Mouse (Mus musculus) midbrain, embryonic 16.5 days (tissue): ENCODE data around the gene Uhrf2. TPM values are rescaled to one million over a fixed set of nuclear protein-coding genes. Genes with fewer than 3 reads are reported as not detected.

Experiments
- ATAC-seq: fragments of 200-750 bp; cut with Nextera tagmentation; 2 replicates; pipeline ENCODE4 v1.8.0; 2017; ENCODE audit warnings: moderate TSS enrichment
- H3K27ac ChIP-seq: fragments of 300-500 bp; sonication (generic); 2 replicates; pipeline ENCODE4 v1.5.1; 2014; ENCODE audit warnings: mild to moderate bottlenecking, low read length, mixed read lengths
- H3K27me3 ChIP-seq: fragments of 300-500 bp; sonication (generic); 2 replicates; pipeline ENCODE4 v1.6.1; 2014; ENCODE audit warnings: low read depth, low read length, mixed read lengths; ENCODE audit not compliant: control insufficient read depth, insufficient read depth
- H3K36me3 ChIP-seq: fragments of 300-500 bp; sonication (generic); 2 replicates; pipeline ENCODE4 v1.6.1; 2014; ENCODE audit warnings: mild to moderate bottlenecking, low read length, moderate library complexity, mixed read lengths; ENCODE audit not compliant: control insufficient read depth, insufficient read depth
- H3K4me1 ChIP-seq: fragments of 300-500 bp; sonication (generic); 2 replicates; pipeline ENCODE4 v1.6.1; 2014; ENCODE audit warnings: mild to moderate bottlenecking, low read length, mixed read lengths; ENCODE audit not compliant: control insufficient read depth, insufficient read depth
- H3K4me2 ChIP-seq: fragments of 300-500 bp; sonication (generic); 2 replicates; pipeline ENCODE4 v1.6.1; 2014; ENCODE audit warnings: mild to moderate bottlenecking, low read length, mixed read lengths
- H3K4me3 ChIP-seq: fragments of 300-500 bp; sonication (generic); 2 replicates; pipeline ENCODE4 v1.5.1; 2014; ENCODE audit warnings: low read depth, mild to moderate bottlenecking, low read length, moderate library complexity, mixed read lengths
- H3K9ac ChIP-seq: fragments of 300-500 bp; sonication (generic); 2 replicates; pipeline ENCODE4 v1.6.1; 2014; ENCODE audit warnings: low read depth, low read length, mixed read lengths
- H3K9me3 ChIP-seq: fragments of 300-500 bp; sonication (generic); replicated peaks from 2 replicates; pipeline ENCODE4 v1.6.1; 2014; ENCODE audit warnings: mild to moderate bottlenecking, low read length, mixed read lengths; ENCODE audit not compliant: control insufficient read depth, poor library complexity, severe bottlenecking
- WGBS: fragments of 180-500 bp; shearing (Covaris S2); extraction: QIAGEN DNeasy Blood & Tissue Kit; methylation state at CpG from one replicate; pipeline ENCODE4 v1.1.7; 2014; 5-methylcytosine and 5-hydroxymethylcytosine counted together
- polyA plus RNA-seq: library from polyadenylated mRNA; unstranded; fragments of >200 nt; fragmentation: Nextera tagmentation; extraction: Ambion mirVana; gene quantifications from 2 replicates; pipeline ENCODE4 v1.2.1, GENCODE M21; 2015

The Uhrf2 gene
- polyA plus RNA-seq, 1 experiment from 2014 or later: 49.7 TPM

DNA sequence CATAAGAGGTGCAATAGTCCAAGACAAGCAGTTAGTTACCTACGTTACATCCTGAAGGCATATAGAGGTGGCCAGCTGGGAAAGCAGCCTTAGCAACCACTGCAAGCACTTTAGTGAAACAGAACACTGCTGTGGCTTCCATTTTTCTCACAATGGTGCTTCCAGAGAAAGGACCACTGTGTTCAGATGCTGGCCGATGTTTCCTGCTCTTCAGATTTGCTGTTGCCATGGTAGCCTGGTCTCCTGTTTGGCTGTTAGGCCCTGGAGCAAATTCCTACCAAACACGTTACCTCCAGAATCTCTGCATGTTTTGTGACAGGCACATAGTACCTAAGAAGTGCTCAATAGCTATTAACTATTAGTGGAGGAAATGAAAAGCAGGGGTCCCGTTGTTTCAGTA, 66.7 kb downstream of the Uhrf2 start:
- WGBS: 49% methylated on average over 4 of the region's 4 CpGs

DNA sequence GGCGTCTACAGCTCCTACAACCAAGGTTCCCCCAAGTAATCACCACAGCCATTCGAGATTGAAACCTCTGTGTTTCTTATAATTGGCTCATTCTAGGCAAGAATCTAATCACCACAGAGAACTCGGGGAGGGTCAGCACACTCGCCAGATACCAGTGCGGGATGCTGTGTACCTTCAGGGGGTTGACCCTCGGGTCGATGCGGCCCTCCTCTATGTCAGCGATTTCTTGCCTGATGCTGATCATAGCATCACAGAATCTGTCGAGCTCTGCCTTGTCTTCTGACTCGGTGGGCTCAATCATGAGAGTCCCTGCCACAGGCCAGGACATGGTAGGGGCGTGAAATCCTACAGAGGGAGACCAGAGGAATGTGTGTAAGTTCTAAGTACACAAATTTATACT, 70.3 kb downstream of the Uhrf2 start:
- WGBS: 94% methylated on average over 12 of the region's 12 CpGs
- Histone ChIP-seq H3K4me2 (no peak overlapping the region), H3K4me1 (peaks cover 12% of the 10 kb centered on the region), H3K9me3 (no peaks in the 10 kb centered on the region), H3K36me3 (peaks cover 8% of the 10 kb centered on the region), H3K27ac (no peak overlapping the region), H3K27me3 (no peaks in the 10 kb centered on the region), H3K4me3 (no peak overlapping the region), H3K9ac (no peak overlapping the region)
- no peak for ATAC-seq

More for the DNA sequence above, 66.7 kb downstream of the Uhrf2 start:
- Histone ChIP-seq H3K4me2 (no peak overlapping the region), H3K36me3 (peaks cover 22% of the 10 kb centered on the region), H3K9me3 (no peaks in the 10 kb centered on the region), H3K9ac (no peak overlapping the region), H3K27me3 (no peaks in the 10 kb centered on the region), H3K4me3 (no peak overlapping the region), H3K4me1 (peaks cover 12% of the 10 kb centered on the region), H3K27ac (peak overlapping the region; percentile 63)
- peak; percentile 59 for ATAC-seq

DNA sequence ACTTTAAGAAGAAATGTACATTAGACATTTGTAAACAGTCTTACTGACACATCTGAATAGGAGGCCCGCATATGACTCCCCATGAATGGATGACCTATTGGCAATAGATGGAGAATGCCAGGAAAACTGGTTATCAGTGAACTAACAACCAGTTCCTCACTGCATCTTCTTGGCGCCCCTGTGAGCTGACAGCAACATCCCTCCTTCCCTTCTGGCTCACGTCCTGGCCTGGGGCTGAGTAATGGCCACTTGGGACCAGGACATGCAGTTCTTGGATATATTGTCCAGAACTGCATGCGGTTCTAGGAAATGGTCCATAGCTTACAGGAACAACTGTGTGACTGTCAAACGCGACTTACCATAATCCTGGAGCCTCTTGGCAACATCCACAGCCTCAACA, 72.3 kb downstream of the Uhrf2 start:
- Histone ChIP-seq H3K27me3 (no peaks in the 10 kb centered on the region), H3K9ac (no peak overlapping the region), H3K4me3 (no peak overlapping the region), H3K9me3 (no peaks in the 10 kb centered on the region), H3K4me1 (peaks cover 7% of the 10 kb centered on the region), H3K27ac (no peak overlapping the region), H3K36me3 (peaks cover 3% of the 10 kb centered on the region; the same call in 1 of the 2 replicates), H3K4me2 (no peak overlapping the region)
- ATAC-seq: no peak
- WGBS: 90% methylated on average over 6 of the region's 6 CpGs

DNA sequence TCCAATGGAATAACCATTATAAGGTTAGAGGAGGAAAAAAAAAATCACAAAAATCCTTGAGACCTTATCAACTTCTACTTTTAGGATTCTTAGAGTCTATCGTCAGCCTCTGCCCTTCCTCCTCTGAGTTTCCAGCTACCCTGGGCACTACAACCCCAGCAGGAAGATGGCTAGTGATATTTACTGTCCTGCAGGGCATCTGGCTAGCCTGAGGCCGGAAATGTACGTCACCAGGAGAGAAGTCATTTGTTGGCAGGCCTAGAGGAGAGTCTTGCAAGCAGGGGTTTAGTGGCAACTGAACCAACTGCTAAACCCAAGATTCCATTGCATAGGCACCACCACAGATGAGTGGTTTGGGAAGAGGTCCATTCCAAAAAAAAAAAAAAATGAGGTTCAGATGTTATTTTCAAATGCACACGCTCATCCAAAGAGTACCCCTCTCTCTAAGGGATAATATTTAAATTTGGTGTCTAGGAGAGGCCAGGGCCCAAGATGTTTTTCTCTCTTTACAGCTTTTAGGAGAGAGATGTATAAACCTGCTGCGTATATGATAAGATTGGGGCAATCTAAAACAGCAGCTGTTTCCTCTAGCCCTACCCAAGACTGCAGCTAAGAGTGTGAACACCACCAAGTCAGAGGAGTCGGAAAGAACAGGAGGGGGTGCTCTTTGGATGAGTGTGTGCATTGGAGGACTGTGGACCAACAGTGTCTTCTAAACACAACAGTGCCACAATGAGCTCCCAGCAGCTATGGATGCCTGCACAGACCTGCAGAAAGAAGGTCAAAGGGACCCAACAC, 74.9 kb downstream of the Uhrf2 start:
- H3K4me2 ChIP-seq: no peak overlapping the region
- H3K9me3 ChIP-seq: no peaks in the 10 kb centered on the region
- WGBS: 87% methylated on average over 6 of the region's 6 CpGs
- ATAC-seq: no peak
- peaks cover 24% of the 10 kb centered on the region for H3K4me1 ChIP-seq
- H3K4me3 ChIP-seq: no peak overlapping the region
- no peak overlapping the region for H3K27ac ChIP-seq
- H3K27me3 ChIP-seq: no peaks in the 10 kb centered on the region
- no peak overlapping the region for H3K9ac ChIP-seq
- no peaks in the 10 kb centered on the region for H3K36me3 ChIP-seq

DNA sequence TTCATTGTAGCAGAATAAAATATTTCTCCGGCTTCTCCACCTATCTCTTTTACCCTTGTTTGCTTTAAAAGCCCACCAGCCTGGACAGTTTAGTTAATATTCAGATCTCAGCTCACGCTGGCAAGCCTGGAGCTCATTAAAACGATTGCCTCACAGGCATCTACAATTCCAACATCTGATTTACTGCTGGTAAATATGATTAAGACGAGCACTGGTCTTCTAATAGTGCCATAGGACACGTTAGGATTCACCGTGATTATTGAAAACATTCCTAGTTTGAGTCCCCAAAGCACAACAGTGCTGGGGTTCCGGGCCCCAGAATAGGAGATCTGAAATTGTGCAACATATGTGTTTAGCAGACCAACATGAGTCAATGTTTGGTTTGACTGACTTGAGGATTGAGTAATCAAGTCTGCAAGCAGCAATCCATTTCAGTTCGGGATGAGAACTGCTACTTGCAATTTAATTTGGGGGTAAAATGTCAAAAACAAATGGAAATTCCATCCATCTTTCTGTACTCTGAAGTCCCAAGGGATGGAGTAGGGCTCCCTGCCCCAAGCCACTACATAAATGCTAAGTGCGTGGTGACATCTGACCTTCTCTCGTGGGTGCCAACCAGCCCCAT, 77.0 kb downstream of the Uhrf2 start:
- peak overlapping the region; percentile 39 for H3K27ac ChIP-seq
- H3K9ac ChIP-seq: no peak overlapping the region
- WGBS: 30% methylated on average over 10 of the region's 10 CpGs

DNA sequence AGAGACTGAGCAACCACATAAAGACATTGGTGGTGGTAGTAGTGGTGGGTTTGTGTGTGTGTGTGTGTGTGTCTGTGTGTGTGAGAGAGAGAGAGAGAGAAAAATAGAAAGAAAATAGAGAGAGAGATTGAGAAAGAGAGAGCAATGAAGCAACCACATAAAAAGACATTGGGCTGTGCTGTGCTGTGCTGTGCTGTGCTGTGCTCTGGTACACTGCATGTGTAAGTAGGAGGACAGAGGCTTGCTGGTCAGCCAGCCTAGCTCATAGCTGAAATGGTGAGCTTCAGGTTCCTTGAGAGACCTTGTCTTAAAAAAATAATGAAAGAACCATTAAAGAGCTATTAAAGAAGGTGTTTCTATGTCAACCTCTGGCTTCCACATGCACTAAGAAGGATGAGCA, 78.3 kb downstream of the Uhrf2 start:
- H3K9me3 ChIP-seq: no peaks in the 10 kb centered on the region
- H3K36me3 ChIP-seq: no peaks in the 10 kb centered on the region
- H3K27ac ChIP-seq: peak overlapping the region; percentile 85
- peak overlapping the region; percentile 26; the same call in 1 of the 2 replicates for H3K4me2 ChIP-seq
- H3K4me3 ChIP-seq: no peak overlapping the region
- no peaks in the 10 kb centered on the region for H3K27me3 ChIP-seq
- peak; percentile 51; the same call in 1 of the 2 replicates for ATAC-seq
- H3K4me1 ChIP-seq: peaks cover 33% of the 10 kb centered on the region
- 0 out of 2 replicates have a peak overlapping the region, but pooled peaks have one; percentile 25 for H3K9ac ChIP-seq

More for the DNA sequence above, 77.0 kb downstream of the Uhrf2 start:
- no peak overlapping the region for H3K4me2 ChIP-seq
- ATAC-seq: no peak
- peaks cover 25% of the 10 kb centered on the region for H3K4me1 ChIP-seq
- no peaks in the 10 kb centered on the region for H3K9me3 ChIP-seq
- no peaks in the 10 kb centered on the region for H3K36me3 ChIP-seq
- no peaks in the 10 kb centered on the region for H3K27me3 ChIP-seq
- H3K4me3 ChIP-seq: no peak overlapping the region

DNA sequence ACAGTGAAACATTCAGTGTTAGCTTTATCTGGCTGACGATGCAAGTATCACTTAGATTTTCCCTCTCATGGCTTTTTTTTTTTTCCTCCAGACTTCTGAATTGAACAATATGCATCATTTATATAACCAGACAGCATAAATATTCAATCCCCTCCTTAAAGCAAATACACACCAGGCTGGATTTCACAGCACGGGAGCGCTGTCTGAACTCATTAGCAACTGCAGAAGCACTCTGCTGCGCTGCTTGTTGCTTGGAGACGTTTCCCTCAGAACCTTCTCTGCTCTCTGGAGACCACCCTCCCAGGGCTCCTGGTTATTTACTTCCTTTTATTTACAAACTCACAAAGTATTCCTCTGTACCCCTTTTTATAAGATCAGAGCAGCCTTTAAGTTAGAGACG, 78.8 kb downstream of the Uhrf2 start:
- Histone ChIP-seq H3K4me1 (peaks cover 34% of the 10 kb centered on the region), H3K9me3 (no peaks in the 10 kb centered on the region), H3K4me2 (peak overlapping the region; percentile 26; the same call in 1 of the 2 replicates), H3K4me3 (no peak overlapping the region), H3K27ac (peak overlapping the region; percentile 85), H3K9ac (no peak overlapping the region), H3K27me3 (no peaks in the 10 kb centered on the region), H3K36me3 (no peaks in the 10 kb centered on the region)
- peak; percentile 79 for ATAC-seq
- WGBS: 22% methylated on average over 6 of the region's 6 CpGs

DNA sequence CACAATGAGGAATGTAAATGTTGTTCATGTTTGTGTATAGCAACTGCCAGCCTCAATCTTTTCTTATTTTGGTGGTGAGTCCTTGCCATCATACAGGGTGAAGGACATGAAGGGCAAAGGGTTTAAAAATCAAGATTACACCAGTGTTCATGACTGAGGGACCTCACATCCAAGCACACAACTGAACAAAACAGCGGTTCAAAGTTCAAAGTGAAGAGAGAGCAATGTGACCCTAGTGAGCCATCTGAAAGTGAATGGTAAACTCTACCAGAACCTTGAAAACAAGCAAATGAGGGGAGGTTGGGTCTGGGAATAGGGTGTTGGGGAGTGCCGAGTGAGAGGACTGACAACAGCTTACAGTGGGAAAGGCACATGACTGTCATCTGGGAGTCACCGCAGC, 81.1 kb downstream of the Uhrf2 start:
- no peak for ATAC-seq
- no peak overlapping the region for H3K27ac ChIP-seq
- no peaks in the 10 kb centered on the region for H3K9me3 ChIP-seq
- no peak overlapping the region for H3K9ac ChIP-seq
- H3K36me3 ChIP-seq: no peaks in the 10 kb centered on the region
- no peak overlapping the region for H3K4me3 ChIP-seq
- H3K4me2 ChIP-seq: no peak overlapping the region
- WGBS: 97% methylated on average over 3 of the region's 3 CpGs
- H3K27me3 ChIP-seq: no peaks in the 10 kb centered on the region
- H3K4me1 ChIP-seq: peaks cover 51% of the 10 kb centered on the region
